Mouse (Mus musculus): Measurements from ENCODE around the gene Nosip. TPM values are rescaled to one million over a fixed set of nuclear protein-coding genes. Genes with fewer than 3 reads are reported as not detected.
A peak's percentile ranks its signal among the peaks of the same experiment; 100 is the strongest.

Gene Nosip
- polyA plus RNA-seq, 1 experiment from 2014 or later: 60.0 TPM

DNA sequence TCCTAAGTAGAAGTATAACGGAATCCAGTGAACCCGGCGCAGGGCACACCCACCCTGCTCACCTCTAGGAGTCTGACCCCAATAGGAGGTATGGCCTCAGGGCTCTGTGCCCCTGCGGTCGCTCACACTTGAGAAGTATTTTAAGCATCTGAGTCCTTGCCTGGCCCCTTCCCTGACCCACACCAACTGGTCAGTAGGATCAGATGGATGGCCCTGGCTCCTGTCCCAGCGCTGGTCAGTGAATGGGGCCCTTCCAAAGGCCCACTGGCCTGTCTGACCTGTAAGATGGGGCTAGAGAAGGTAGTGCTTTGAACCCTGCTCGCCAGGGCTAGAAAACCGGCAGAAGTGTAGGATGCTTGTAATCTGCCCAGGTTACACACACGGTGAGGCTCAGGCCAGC is 21.4 kb upstream of the Nosip start:
- Histone ChIP-seq H3K9me3 (replicated peaks) (no peaks in the 10 kb centered on the region), H3K4me1 (no peaks in the 10 kb centered on the region), H3K36me3 (peaks cover 99% of the 10 kb centered on the region), H3K9ac (no peak overlapping the region), H3K4me3 (no peak overlapping the region), H3K27me3 (no peaks in the 10 kb centered on the region), H3K27ac (no peak overlapping the region), H3K4me2 (replicated peaks) (no peak overlapping the region)
- ATAC-seq (ENCODE audit: low FRiP score): no peak
- WGBS: 95% methylated on average over 9 of the region's 9 CpGs

DNA sequence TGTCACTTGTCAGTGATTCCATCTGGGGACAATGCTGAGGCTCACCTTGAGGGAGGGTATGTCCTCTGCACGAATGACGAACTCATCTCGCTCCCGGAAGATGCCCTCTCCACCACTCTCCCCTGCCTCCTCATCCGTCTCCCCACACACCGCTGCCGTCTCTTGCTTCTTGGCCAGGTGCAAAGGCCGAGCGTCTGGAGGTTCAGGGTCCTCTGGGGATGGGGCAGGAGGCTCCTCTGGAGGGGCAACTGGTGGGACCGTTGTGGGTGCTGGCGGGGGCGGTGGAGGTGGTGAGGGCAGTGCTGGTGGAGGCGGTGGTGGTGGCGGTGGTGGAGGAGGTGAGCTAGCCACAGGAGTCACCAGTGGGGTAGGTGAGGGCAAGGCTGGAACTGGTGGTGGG is 18.9 kb upstream of the Nosip start:
- no peak overlapping the region for H3K4me2 ChIP-seq (replicated peaks)
- H3K27me3 ChIP-seq: no peaks in the 10 kb centered on the region
- H3K27ac ChIP-seq: no peak overlapping the region
- H3K9ac ChIP-seq: peak overlapping the region; percentile 32; the same call in 1 of the 2 replicates
- no peak overlapping the region for H3K4me3 ChIP-seq
- no peaks in the 10 kb centered on the region for H3K9me3 ChIP-seq (replicated peaks)
- H3K36me3 ChIP-seq: peaks cover 99% of the 10 kb centered on the region
- no peaks in the 10 kb centered on the region for H3K4me1 ChIP-seq
- WGBS: 96% methylated on average over 14 of the region's 14 CpGs
- ATAC-seq (ENCODE audit: low FRiP score): no peak

- H3K4me2 ChIP-seq (replicated peaks): no peak overlapping the region
- H3K9ac ChIP-seq: no peak overlapping the region
- peaks cover 8% of the 10 kb centered on the region for H3K4me1 ChIP-seq
- no peaks in the 10 kb centered on the region for H3K27me3 ChIP-seq
- H3K36me3 ChIP-seq: peaks cover 97% of the 10 kb centered on the region
- ATAC-seq (ENCODE audit: low FRiP score): no peak
- no peaks in the 10 kb centered on the region for H3K9me3 ChIP-seq (replicated peaks)
- H3K27ac ChIP-seq: no peak overlapping the region
- 94% methylated on average over 22 of the region's 22 CpGs for WGBS
- H3K4me3 ChIP-seq: no peak overlapping the region
Measured at GRCm38 (mm10) chr7:45045741-45046140, 16.5 kb upstream of the Nosip start.

DNA sequence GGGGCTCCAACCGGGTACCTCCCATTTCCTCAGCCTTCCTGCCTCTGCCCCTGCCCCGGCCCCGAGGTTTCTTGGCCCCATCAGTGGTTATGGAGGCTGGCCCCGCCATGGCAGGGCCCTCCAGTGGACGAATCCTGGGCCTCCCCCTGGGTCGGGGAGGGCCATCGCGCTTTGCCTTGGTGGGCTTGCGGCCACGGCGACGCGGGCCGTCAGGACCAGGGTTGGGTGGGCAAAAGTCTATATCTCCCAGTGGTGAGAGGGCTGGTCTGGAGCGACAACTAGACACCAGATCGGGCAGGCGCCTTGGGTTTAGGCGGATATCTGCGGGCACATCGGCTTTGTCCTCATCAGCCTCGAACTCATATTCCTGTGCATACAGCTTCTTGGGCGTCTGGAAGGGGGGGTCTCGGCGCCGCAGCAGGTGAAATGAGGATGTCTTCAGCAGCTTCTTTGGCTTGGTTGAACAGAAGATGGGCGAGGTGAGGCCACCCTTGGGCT is 15.3 kb upstream of the Nosip start:
- Histone ChIP-seq H3K27me3 (no peaks in the 10 kb centered on the region), H3K9ac (no peak overlapping the region), H3K4me1 (peaks cover 20% of the 10 kb centered on the region), H3K27ac (no peak overlapping the region), H3K4me3 (no peak overlapping the region; the same call in 1 of the 2 replicates), H3K4me2 (replicated peaks) (no peak overlapping the region), H3K36me3 (peaks cover 85% of the 10 kb centered on the region), H3K9me3 (replicated peaks) (no peaks in the 10 kb centered on the region)
- 96% methylated on average over 26 of the region's 26 CpGs for WGBS
- ATAC-seq (ENCODE audit: low FRiP score): no peak

DNA sequence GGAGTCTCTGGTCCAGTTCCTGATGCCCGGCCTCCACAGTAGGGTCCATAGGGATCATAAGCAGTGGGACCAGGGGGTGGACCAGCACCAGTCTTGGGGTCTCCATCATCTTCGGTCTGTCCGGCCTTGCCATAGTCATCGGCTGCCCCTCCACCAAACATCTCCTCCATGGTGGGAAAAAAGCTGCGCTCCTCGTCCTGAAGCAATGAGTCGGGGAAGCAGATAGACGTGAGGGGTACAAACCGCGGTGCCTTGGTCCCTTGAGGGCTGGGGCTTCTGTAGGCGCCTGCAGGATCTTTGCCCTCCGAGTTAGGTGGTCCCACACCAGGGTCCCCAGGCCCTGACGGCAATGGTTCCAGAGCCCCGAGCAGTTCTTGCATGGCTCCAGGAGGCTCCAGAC is 14.7 kb upstream of the Nosip start:
- H3K4me1 ChIP-seq: peaks cover 22% of the 10 kb centered on the region
- H3K27me3 ChIP-seq: no peaks in the 10 kb centered on the region
- no peak overlapping the region for H3K4me3 ChIP-seq
- no peak overlapping the region for H3K27ac ChIP-seq
- no peak overlapping the region for H3K9ac ChIP-seq
- peaks cover 79% of the 10 kb centered on the region for H3K36me3 ChIP-seq
- H3K4me2 ChIP-seq (replicated peaks): no peak overlapping the region
- no peaks in the 10 kb centered on the region for H3K9me3 ChIP-seq (replicated peaks)
- ATAC-seq (ENCODE audit: low FRiP score): no peak
- 95% methylated on average over 14 of the region's 14 CpGs for WGBS

DNA sequence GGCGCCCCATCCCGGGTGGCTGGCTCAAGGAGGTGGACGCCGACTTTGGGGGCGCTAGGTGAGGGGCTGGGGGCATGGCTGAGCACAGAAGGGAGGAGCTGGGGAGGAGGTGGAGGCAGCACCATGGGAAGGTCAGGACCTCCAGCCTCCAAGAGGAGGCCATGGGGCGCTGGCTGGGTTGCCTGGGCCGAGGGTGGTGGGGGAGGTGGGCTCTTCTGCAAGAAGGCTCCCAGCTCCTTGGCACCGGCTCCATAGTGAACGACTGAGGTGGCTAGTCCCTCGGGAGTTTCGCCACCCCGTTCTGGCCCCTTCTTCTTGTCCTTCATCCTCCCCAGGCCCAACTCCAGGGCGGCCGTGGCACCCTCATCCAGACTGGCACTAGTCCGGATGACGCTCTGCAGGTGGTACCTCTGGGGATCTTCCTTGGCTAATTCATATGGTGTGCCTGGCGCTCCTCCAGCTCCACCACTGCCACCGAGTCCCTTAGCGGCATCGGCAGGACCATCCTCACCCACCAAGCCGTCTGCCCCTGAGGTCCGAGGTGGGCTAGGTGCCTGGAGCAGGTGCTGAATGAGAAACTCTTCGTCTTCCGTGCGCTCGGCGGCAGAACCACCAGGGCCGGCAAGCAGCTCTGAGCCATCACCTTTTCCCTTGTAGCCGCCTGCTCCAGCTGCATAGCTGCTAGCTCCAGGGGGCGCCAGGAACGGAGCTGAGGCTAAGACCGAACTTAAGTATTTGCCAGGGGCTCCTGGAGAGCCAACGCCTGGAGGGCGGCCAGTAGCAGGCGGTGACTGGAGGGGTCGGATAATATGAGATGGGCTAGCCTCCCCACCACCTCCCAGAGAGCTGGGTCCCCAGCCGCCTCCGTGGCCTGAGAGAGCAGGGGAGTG is 14.0 kb upstream of the Nosip start:
- H3K9me3 ChIP-seq (replicated peaks): no peaks in the 10 kb centered on the region
- no peak overlapping the region for H3K4me2 ChIP-seq (replicated peaks)
- H3K4me3 ChIP-seq: no peak overlapping the region
- peaks cover 72% of the 10 kb centered on the region for H3K36me3 ChIP-seq
- no peak overlapping the region for H3K9ac ChIP-seq
- no peaks in the 10 kb centered on the region for H3K27me3 ChIP-seq
- no peak overlapping the region for H3K27ac ChIP-seq
- peaks cover 22% of the 10 kb centered on the region for H3K4me1 ChIP-seq
- no peak for ATAC-seq (ENCODE audit: low FRiP score)
- 93% methylated on average over 38 of the region's 38 CpGs for WGBS

DNA sequence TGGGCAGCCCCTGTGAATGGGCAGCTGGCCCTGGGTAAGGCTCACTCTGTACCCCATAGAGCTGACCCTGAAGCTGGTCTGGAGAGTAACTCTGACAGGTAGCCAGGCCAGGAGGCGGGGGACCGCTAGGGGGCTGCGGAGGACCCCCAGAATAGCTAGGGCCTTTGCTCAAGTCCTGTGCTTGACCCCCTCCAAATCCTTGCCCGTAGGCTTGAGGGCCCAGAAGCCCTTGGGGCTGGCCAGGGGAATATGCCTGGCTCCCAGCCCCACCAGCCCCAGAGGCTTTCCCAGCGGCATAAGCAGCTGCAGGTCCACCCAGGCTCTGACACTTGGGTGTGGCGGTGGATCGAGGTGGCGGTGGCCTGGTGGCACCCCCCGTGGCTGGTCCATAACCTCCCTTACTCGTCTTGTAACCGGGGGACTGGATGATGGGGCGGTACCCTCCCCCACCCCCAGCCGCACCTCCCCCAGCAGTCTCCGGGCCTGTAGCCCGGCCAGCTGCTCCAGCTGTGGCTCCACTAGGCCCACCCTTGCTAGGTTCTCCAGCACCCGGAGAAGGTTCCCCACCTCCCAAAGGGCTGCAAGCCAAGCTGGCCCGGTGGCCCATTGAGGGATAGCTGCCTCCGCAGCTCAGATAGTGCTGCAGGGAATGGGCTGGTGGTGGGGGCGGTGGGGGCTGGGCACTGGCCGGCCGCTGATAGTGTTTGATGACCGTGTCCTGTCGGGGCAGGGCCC is 13.1 kb upstream of the Nosip start:
- H3K27ac ChIP-seq: no peak overlapping the region
- no peaks in the 10 kb centered on the region for H3K27me3 ChIP-seq
- 90% methylated on average over 23 of the region's 23 CpGs for WGBS
- no peak overlapping the region for H3K4me3 ChIP-seq
- H3K9me3 ChIP-seq (replicated peaks): no peaks in the 10 kb centered on the region
- no peak overlapping the region for H3K9ac ChIP-seq
- peaks cover 63% of the 10 kb centered on the region for H3K36me3 ChIP-seq
- ATAC-seq (ENCODE audit: low FRiP score): no peak
- H3K4me2 ChIP-seq (replicated peaks): no peak overlapping the region
- H3K4me1 ChIP-seq: peaks cover 25% of the 10 kb centered on the region

DNA sequence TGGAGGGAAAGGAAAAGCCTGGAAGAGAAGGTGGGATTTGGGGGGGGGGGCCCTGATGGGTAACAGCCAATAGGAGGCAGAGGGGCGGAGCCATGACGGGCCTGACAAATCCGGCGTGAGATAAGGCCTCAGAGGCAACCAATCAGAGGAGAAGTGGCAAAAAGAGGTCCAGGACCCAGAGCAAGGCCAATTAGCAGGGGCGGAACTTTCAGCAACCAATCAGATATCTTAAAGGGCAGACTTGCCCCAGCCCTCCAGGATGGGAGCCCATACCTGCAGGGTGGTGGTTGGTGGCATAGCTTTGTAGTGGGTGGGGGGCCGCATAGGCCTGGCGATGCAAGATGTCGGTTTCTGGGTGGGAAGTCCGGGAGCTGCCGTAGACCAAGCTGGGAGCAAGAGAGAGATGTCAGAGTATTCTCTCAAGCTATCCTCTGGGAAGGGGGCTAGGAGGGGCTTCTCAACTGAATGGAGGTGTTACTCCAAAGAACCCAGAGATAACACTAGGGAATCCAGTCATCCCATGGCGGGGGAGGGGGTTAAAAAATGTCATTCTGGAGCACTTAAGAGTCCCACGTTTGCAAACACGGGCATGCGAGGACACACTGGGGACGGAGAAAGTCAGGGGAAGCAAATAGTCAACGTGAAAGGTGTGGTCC is 11.2 kb upstream of the Nosip start:
- Histone ChIP-seq H3K27me3 (no peaks in the 10 kb centered on the region), H3K4me1 (peaks cover 28% of the 10 kb centered on the region), H3K4me3 (peak overlapping the region; percentile 93), H3K27ac (peak overlapping the region; percentile 100), H3K4me2 (replicated peaks) (peak overlapping the region; percentile 98), H3K9ac (peak overlapping the region; percentile 97), H3K36me3 (peaks cover 44% of the 10 kb centered on the region), H3K9me3 (replicated peaks) (no peaks in the 10 kb centered on the region)
- WGBS: 2% methylated on average over 16 of the region's 16 CpGs
- ATAC-seq (ENCODE audit: low FRiP score): peak; percentile 46

DNA sequence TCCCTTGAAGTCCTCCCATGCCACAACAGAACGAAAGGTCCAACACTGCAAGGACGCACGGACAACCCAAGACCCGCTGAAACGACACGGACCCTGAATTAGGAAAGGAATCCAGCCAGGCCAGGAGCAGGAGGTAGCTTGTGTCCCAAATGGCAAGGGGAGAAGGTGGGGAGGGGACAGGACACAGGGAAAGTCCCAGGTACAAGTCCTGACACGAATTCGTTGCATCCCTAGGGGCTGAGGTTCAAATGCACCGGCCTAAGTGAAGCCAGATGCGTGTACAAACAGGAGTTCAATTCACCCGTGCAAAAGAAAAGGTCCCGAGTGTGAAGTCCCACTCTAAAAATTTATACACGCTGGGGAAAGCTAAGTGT is 10.6 kb upstream of the Nosip start:
- ATAC-seq (ENCODE audit: low FRiP score): no peak
- H3K36me3 ChIP-seq: peaks cover 38% of the 10 kb centered on the region
- peak overlapping the region; percentile 98 for H3K4me2 ChIP-seq (replicated peaks)
- 2% methylated on average over 13 of the region's 13 CpGs for WGBS
- peak overlapping the region; percentile 93 for H3K4me3 ChIP-seq
- no peaks in the 10 kb centered on the region for H3K9me3 ChIP-seq (replicated peaks)
- no peaks in the 10 kb centered on the region for H3K27me3 ChIP-seq
- H3K4me1 ChIP-seq: peaks cover 28% of the 10 kb centered on the region
- peak overlapping the region; percentile 97 for H3K9ac ChIP-seq
- peak overlapping the region; percentile 100 for H3K27ac ChIP-seq

DNA sequence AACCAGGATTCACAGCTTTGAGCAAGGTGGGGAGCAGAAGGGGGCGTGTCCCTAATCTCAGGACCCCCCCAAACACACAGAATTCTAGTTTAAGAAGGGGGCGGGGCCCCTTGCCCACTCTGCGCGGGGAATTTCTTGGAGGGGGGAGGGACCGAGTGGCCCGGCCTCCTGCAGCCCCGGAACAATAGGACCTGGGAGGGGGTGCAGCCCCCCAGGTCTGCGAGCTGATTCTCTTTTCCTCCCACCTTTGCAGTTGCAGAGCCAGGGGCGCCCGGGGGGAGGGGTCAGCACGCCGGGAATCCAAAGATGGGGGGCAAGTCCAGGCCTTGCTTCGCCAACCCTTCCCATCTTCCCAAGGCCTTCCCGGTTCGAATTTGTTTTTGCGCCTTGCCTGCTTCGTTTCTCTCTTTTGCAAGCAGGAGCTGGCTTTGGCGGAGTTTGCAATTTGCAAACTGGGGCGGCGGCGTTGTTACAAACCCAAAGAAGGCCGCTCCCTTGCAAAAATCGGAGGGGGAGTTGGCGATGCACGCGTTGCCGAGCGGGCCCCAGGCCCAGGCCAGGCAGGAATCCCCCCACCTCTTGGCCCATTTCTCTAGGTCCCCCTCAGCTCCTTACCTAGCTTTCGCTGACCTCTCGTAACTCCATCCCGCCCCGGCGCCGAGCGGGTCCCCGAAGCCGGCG is 9.9 kb upstream of the Nosip start:
- H3K9me3 ChIP-seq (replicated peaks): no peaks in the 10 kb centered on the region
- peak overlapping the region; percentile 98 for H3K4me2 ChIP-seq (replicated peaks)
- no peak for ATAC-seq (ENCODE audit: low FRiP score)
- H3K9ac ChIP-seq: peak overlapping the region; percentile 97
- no peaks in the 10 kb centered on the region for H3K27me3 ChIP-seq
- H3K4me1 ChIP-seq: peaks cover 28% of the 10 kb centered on the region
- WGBS: 0% methylated on average over 37 of the region's 38 CpGs
- peak overlapping the region; percentile 93 for H3K4me3 ChIP-seq
- H3K27ac ChIP-seq: peak overlapping the region; percentile 100
- H3K36me3 ChIP-seq: peaks cover 31% of the 10 kb centered on the region

GRCm38 (mm10) chr7:45052862-45053116 is 9.4 kb upstream of the Nosip start, which contains the start of gene Prr12:
Gene Prr12, minus strand, starts transcription at chr7:45052881.
- 0% methylated on average over 1 of the region's 18 CpGs for WGBS
- peak within 1 kb of the TSS; percentile 98 for H3K4me2 ChIP-seq (replicated peaks)
- ATAC-seq (ENCODE audit: low FRiP score): no peak

More at GRCm38 (mm10) chr7:45052862-45053116, 9.4 kb upstream of the Nosip start, which contains the start of gene Prr12:
- peaks cover 28% of the 10 kb centered on the region for H3K4me1 ChIP-seq
- H3K27ac ChIP-seq: peak within 1 kb of the TSS; percentile 100
- no peaks in the 10 kb centered on the region for H3K27me3 ChIP-seq
- H3K9me3 ChIP-seq (replicated peaks): no peaks in the 10 kb centered on the region
- peak within 1 kb of the TSS; percentile 93 for H3K4me3 ChIP-seq
- peaks cover 26% of the 10 kb centered on the region for H3K36me3 ChIP-seq
- peak within 1 kb of the TSS; percentile 97 for H3K9ac ChIP-seq

All from hindbrain, embryonic 12.5 days (tissue).